Mouse (Mus musculus) cerebellum, adult 9-10 months (tissue): ENCODE measurements around the gene Dppa3.
"Not testable (repeated sequence)": the region's sequence is repeated elsewhere in the genome, so short reads cannot be mapped to it uniquely, and the experiment has no call there.

Experiments
- DNase-seq: peaks from one replicate; pipeline ENCODE4 v3.0.0; 2022

Dppa3 gene

GRCm38 (mm10) chr6:122612426-122612825 lies 13.8 kb upstream of the Dppa3 start:
- no peak for DNase-seq

DNA sequence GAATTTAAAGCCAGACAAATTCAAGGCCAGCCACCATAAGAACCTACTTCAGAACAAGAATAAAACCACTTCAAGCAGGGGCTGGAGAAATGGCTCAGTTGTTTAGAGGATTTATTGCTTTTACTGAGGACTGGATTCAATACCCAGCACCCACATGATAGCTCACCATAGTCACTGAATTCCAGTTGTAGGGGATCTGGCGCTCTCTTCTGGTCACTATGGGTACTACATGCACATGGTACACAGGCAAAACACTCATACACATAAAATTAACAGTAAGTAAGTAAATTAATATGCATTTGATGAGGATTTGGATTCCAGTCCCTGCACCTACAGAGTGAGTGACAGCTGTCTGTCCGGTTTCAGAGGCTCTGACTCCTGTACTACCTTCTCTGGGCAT lies 12.2 kb upstream of the Dppa3 start:
- DNase-seq = no peak

DNA sequence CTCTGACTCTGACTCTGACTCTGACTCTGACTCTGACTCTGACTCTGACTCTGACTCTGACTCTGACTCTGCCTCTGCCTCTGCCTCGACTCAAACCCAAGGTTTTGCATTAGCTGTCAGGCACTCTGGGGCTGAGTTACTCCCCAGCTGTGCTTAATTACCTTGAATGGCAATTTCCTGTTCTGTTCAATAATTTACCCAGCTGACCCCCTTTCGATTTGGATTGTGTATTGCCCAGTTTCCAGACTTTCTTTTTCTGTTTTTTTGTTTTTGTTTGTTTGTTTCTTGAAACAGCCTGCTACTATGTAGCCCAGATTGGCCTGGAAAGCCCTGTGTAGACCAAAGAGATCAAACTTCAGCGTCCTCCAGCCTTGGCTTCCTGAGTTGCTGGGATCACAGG lies 10.2 kb upstream of the Dppa3 start:
- no peak for DNase-seq

DNA sequence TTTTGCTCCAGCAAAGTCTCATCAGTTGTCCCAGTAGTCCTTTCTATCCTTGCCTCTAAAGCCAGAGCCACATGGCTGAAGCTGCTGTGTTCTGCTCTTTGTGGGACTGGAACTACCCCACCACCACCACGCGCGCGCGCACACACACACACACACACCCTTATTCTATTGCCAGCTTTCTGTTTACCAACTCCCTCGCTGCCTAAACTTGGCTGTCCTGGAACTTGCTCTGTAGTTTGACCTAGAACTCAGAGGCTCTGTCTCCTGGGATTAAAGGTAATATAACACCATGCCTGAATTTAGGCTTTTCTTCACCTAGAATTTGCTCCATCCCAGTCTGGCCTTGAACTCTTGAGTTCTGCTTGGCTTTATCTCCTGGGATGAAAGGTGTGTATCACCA lies 5.1 kb upstream of the Dppa3 start:
- no peak for DNase-seq

DNA sequence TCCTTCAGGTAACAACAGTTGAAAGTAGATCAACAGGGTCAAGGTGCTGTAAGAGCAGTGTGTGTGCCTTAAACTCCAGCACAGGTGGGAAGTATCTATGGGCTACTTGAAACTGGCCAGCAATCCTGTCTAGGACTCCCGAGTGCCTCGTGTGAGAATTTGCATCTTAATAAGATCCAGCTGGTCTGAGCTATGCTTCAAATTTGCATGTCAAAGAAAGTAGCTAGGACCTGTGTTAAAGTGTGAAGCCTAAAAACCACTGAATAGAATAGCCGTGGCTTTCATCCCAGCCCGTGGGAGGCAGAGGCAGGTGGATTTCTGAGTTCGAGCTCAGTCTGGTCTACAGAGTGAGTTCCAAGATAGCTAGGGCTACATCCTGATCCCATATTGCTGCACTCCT lies 1.7 kb upstream of the Dppa3 start:
- DNase-seq = no peak

GRCm38 (mm10) chr6:122625156-122625555 lies 1.1 kb upstream of the Dppa3 start:
- no peak for DNase-seq

GRCm38 (mm10) chr6:122627469-122628108 lies 1.4 kb downstream of the Dppa3 start:
- DNase-seq = no peak

GRCm38 (mm10) chr6:122633411-122633810 lies 7.2 kb downstream of the Dppa3 start:
- DNase-seq = no peak

DNA sequence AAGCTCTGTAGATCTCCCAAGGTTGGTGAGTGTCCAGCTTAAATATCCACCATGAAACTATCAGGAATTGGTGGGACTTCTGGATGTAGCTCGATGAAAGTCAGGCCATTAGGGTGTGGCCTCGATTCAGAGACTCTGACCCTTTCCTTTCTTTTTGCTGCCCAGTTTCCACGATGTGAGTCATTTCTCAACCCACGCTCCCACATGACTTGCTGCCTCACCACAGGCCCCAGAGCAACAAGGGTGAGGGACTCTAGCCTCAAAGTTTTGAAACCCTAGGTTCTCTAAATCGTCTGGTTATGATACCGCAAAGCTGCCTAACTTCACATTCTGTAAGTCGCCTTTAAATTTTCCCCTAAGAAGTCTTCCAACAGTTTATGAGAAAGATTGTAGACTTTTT lies 9.1 kb downstream of the Dppa3 start:
- no peak for DNase-seq

- no peak for DNase-seq
Measured at GRCm38 (mm10) chr6:122636666-122637065, 10.5 kb downstream of the Dppa3 start.

DNA sequence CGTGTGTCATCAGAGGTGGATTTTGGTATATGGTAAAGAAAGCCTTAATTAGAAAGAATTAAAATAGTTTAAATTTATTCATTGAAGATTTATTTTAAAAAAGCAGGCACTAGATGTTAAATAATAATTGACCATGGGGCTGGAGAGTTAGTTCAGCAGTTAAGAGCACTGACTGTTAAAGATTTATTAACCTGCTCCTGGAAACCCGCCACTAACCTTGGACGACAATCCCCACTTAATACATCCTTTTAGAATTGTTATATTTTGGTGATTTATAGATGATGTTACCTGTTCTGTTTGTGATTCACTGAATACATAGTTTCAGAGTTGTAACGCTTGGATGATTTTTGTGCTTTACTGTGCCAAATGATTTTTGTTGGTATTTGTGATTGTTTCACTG lies 11.4 kb downstream of the Dppa3 start:
- DNase-seq = not testable (repeated sequence)

DNA sequence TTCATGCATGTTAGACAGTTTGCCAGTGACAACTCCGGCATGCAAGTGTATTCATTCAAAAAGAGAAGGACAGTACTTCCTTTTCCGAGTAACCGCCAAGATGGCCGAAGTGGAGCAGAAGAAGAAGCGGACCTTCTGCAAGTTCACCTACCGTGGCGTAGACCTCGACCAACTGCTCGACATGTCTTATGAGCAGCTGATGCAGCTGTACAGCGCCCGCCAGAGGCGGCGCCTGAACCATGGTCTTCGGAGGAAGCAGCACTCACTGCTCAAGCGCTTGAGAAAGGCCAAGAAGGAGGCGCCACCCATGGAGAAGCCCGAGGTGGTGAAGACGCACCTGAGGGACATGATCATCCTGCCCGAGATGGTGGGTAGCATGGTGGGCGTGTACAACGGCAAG lies 18.0 kb downstream of the Dppa3 start:
- not testable (repeated sequence) for DNase-seq

GRCm38 (mm10) chr6:122649903-122650302 lies 23.7 kb downstream of the Dppa3 start:
- DNase-seq = no peak

GRCm38 (mm10) chr6:122650398-122650980 lies 24.3 kb downstream of the Dppa3 start:
- DNase-seq = no peak

GRCm38 (mm10) chr6:122654301-122654700 lies 28.1 kb downstream of the Dppa3 start:
- DNase-seq = no peak

- no peak for DNase-seq
Measured at GRCm38 (mm10) chr6:122657630-122658029, 31.4 kb downstream of the Dppa3 start.

DNA sequence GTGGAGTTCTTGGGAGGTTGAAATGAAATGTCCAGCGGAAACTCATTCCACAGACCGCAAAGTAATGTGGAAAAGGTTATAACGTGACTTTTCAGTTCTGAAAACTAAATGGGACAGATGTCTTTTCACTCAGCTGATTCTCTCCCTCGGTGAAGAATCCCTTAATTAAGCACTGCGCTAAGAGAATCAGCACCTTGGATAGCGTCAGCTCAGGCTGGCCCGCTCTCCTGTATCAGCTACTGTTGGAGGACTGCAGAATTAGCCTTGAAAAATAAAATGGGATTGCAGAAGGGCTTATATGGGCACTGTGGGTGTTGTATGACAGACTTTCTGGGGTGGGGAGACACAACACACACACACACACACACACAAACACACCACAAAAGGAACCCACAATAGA lies 33.4 kb downstream of the Dppa3 start:
- no peak for DNase-seq

GRCm38 (mm10) chr6:122660601-122661379 lies 34.6 kb downstream of the Dppa3 start:
- DNase-seq = peak; percentile 53

DNA sequence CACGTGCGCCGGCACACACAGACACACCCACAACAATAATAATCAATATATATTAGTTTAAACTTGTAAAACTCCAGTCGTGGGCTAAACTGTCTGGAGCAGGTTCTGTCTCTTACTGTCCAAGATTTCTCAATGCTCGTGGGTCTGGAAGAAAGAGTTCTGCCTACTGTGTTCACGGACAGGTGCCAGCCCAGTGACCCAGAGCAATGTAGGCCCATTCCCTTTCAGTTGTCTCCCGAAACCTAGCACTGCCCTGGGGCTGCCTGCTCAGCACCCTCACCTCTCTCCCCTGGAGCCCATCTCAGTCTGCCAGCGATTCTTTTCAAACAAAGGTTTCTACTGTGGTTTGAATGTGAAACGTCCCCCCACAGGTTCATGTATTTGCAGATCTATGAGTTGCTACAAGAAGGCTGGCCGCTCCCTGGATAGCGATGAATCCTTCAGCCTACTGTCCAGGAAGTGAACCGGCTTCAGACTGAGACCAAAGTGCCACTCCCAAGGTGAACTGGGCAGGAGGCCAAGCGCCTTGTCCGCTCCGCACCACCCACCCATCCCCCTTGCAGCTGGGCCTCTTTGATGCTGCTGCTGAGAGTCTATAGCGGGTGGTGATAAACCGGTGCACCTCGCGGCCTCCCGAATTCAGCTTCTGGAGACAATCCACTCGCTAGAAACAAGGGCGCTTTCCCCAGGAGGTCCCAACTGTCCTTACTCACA lies 36.5 kb downstream of the Dppa3 start:
- no peak for DNase-seq

GRCm38 (mm10) chr6:122663596-122664206 lies 37.5 kb downstream of the Dppa3 start:
- DNase-seq = no peak

DNA sequence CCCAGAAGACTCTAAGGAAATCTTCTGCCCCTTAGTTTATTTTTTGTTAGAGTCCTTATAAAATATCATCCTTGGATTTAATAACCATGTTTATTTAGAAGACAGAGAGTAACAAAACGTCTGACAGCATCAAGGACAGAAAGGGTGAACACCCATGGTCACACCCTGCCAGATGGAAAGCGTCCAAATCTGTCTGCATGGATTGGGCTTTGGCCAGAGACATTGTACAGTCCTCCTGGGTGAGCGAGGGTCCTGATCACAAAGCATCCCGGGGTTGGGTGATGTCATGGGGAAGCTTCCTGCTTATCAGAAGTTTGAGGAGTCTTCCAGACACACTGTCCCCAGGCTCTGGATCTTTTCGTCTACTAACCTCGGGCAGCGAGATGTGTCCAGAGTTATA lies 39.7 kb downstream of the Dppa3 start:
- DNase-seq = no peak

DNA sequence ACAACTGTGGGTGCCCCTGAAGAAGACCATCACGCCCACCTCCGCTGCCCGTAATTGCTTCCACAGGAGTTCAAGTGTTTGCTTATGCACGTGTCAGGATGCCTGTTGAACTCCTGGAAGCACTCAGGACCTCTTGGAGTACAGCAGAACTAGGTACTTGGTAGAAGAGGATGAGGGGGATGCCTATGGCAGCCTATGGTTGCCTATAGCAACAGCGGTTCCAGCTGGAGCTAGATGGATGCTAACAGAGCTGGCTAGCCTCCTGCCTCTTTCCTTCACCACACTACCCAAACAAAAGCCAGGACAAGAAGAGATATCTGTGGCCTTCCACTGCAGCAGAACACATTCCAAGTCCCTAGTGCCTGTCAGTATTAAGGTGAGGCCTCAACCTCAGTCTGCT lies 41.5 kb downstream of the Dppa3 start:
- DNase-seq = no peak

DNA sequence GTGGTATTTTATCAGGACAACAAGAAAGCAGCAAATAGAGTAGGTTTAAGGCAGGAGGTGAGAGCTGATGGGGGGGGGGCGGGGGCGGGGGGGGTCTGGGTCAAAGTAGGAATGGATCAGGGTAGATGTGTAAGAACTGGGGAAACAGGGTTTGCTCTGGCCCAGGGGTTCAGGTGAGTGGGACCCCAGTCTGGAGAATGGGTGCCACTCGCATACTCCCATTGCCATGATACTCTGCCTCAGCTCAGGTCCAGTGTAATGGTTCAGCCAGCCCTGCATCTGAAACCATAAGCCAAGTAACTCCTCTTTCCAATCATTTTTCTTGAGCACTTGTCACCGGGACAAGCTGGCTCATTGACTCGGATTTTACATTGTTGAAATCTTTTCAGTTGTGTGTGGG lies 42.6 kb downstream of the Dppa3 start:
- no peak for DNase-seq
